Mouse (Mus musculus) gastrocnemius, adult 18-20 months (tissue): ENCODE results near the gene Ptprt. TPM values are rescaled to one million over a fixed set of nuclear protein-coding genes. Genes with fewer than 3 reads are reported as not detected.
A peak's percentile ranks its signal among the peaks of the same experiment; 100 is the strongest.

ENCODE experiments used
- DNase-seq: peaks from one replicate; pipeline ENCODE4 v3.0.0; 2021; ENCODE audit warnings: low spot score
- total RNA-seq, 2 experiments: library from RNA; stranded (reverse); gene quantifications; 2 replicates each; pipeline ENCODE4 v1.2.3; 2021

Gene Ptprt
- total RNA-seq, 2 experiments from 2014 or later: 0.16 to 0.19 TPM

DNA sequence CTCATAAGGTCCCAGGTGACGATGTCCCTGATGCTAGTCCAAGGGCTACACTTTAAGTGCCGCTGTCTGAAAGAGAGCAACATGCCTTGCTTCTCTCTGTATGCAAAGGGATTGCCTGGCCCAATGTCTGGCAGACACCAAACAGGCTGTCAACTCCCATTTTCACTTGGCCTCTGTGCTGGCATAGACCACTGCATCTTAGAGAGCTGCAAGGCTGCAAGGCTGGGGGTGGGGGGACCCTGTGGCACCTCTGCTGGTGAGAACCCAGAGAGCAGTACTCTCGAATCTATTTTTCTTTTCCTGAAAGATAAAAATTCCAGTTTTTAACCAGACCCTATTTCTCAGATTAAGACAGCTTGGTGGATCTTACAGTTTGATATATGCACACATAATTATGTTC, 69.6 kb downstream of the Ptprt start:
- DNase-seq: no peak

DNA sequence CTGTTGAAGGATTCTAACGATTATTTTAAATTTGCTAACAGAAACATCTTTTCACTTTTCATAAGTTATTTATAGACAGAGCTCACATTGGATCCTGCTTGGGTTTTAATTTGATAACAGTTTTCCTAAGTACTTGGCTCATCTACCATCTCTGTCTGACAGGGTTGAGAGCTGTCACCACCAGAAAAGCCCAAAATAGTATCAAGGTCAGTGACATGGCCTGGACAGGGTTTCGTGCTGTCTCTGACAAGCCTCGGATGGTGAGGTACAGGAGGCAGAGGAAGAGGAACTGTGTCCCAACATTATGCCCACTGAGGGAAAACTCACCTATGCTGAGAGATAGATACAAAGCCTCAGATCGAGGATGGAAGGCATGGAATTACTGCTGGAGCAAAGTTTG, 79.3 kb downstream of the Ptprt start:
- no peak for DNase-seq

DNA sequence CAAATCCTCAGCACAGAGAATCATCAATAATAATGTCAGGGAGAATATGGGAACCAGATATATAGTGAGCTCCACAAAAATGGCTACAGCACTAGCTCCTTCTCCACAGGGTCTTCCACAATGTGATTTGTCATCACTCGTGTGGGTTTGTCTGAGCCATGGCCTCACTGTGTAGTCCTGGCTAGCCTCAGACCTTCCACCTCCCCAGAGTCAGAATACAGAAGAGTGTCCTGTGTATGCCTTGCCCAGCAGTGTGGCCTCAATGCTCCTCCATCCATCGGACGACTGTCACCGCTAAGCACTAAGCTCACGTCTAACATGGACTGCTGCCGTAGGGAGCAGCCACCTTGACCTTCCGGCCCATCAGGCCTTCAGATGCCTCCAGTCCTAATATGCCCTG, 83.1 kb downstream of the Ptprt start:
- DNase-seq: no peak

DNA sequence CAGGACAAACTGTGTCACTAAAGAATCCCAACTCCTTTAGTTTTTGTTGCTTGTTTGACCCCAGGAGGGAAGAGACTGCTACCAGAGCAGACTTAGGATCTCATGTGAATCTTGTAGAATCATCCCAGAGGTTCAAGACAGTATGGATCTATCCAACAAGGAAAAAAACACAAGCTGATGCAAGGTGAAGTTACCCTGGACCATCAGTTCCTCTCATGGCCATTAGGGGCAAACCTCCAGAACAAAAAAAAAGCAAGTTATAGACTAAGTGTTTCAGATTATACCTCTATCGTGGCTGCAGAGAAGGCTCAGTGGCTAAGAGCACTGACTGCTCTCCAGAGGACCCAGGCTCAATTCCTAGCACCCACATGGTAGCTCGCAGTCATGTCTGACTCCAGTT, 88.1 kb downstream of the Ptprt start:
- DNase-seq: no peak

DNA sequence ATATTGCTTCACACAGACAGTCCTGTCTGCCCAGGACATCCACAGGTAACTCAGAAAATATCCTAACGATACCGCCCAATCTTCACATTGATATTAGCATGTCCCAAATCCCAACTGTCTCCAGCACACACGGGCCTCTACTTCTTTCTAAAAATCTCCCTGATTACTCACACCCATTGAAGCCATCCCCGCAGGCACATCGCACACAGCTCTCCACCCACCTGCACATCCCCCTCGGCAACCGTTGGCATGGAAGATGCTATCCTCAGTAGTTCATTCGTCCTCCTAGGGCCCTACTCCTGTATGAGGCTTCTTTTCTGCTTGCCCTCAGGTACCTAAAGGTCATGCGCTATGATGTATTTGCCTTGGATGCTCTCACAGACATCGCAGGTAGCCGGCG, 89.9 kb downstream of the Ptprt start:
- DNase-seq: no peak

DNA sequence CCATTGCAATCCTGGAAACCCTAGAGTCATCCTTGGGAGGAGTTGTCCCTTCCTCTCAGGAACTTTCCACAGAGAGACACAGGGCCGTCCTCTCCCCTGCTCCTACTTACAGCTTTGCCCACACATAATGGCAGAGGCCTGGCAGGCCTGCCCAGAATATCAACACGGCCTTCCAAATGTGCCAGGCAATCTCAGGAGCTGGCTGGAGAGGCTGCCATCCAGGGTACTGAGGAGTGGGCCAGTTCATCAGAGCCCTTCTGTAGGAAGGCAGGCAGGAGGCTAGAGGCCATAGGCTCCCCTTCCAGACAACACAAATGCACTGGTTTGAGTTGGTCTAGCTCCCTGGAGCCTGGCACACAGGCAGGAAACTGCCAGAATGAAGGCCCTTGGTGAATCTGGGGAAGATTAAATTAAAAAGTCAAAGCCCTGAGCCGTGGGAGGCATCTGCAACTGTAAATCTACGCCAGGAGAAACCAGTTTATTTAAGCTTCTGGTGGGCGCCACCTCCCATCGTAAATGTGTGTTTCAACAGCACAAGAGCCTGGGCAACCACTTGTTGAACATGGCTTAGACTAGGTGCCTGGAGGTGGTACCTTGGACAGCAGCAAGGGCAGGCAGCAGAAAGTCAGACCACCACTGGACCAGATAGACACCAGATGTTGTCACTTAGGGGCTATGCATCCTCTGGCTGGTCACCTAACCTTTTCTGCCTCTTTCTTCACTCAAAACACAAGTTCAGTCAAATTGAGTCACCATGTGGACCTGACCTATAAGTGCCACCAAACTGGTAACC, 92.4 kb downstream of the Ptprt start:
- DNase-seq: no peak

DNA sequence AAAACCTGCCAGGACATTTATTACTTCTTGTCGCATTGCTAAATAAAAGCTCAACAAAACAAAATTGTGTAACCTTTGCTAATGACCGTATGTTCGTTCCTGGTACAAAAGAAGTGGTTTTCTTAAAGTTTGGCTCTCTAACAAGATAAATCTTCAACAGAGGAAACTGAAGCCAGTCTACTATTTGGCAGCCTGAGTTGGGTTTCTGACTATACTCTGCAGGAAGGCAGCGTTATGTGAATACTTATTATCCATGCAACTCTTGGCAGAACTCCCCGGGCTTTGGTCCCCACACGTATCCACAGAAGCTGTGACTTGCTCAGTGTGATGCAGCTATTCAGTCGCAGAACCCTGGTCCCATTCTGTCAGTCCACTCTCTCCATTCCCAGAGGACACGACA, 112.6 kb downstream of the Ptprt start:
- no peak for DNase-seq

DNA sequence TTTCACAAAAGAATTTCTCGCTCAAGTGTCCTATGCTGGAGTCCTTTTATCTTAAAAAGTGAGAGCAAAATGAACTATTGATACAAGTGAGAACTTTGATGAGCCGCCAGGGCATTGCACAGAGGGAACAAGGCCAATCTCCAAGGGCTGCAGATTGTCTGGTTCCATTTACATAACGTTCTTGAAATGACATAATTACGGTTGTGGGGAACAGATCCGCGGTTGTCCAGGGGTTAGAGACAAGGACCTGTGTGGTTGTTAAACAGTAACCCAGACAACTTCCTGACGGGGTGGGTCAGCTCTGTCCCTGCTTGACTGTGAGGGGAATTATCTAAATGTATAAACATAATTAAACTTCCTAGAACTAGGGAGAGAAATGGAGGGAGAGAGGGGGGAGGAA, 129.3 kb downstream of the Ptprt start:
- no peak for DNase-seq

DNA sequence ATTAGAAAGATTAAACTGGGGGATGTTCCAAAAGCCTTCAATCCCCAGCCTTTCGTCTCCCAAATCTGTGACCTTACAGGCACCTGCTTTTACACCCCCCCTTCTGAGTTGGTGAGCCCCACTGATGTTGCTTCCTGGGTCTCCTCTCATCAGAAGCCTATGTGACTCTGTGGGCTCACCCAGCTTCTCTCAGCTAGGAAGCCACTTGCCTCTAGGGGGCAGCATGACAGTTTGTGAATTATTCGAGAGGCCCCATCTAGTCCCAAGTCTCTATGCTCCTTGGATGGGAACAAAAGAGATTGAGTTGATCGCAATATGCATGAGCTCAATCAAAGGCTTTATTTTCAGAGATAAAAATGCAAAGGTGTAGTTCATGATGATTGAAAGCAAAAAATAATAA, 132.0 kb downstream of the Ptprt start:
- no peak for DNase-seq

DNA sequence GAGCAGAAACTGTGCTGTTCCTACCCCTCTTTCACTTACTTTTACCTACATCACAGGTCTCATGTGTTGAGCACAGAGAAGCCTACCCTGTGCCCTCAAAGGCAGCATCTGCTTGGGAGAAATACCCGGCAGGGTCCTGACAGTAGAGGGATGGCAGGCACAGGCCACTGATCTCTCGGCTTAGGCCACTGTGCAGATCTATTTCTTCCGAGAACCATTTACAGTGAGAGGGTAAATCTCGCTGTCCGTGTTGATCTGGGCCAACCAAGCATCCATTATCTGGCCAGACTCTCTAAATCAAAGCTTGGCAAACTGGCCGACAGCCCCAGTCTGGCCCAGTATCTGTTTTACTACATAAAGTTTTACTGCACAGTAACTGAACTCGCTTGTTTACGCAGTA, 145.0 kb downstream of the Ptprt start:
- no peak for DNase-seq

DNA sequence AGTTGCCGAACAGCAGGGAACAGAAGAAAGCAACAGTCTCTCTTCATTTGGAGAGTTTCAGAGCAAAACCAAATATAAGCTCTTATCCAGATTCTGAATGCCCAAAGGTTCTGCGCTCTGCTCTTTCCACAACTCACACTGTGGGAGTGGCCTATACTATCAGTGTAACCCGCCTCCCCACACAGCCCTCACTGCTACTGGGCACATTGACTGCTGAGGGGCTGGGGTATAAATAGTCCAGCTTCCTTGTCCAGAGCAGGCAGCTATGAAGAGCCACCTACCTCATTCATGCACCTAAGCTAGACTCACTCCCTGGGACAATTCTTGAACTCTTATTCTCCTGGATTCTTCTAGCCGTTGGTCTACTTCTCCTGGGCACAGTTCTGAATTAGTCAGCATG, 147.9 kb downstream of the Ptprt start:
- DNase-seq: no peak

DNA sequence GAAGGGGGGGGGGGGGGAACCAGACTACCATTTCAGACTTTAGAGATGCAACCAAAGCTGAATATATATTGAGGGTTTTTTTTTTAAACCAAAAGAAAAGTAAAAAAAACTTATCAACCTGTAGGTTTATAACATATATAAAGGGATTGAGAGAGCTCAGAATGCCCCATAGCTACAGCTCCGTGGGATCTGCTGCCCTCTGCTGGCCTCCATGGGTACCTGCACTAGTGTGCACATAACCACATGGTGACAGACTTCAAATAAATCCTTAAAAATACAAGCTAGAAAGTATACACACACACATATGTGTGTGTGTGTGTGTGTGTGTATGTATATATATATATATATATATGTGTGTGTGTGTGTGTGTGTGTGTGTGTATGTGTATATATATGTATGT, 148.9 kb downstream of the Ptprt start:
- no peak for DNase-seq

DNA sequence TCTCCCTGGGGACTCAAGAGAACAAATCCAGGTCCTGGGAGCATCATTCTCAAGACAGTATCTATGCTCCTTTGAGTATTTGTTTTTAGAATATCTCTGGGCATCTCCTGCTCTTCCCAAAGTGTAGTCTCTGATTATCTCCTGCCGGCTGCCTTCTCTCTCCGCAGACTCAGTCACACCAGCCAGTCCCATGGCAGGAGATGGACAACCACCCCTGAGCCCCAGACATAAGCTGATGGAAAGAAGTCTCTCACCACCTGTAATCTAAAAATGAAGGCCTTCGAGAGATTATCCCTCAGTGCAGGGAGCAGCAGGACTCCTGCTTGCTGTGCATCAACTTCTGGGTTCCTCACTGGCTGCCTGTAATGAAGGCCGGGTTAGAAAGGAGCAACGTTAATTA, 151.9 kb downstream of the Ptprt start:
- DNase-seq: no peak

DNA sequence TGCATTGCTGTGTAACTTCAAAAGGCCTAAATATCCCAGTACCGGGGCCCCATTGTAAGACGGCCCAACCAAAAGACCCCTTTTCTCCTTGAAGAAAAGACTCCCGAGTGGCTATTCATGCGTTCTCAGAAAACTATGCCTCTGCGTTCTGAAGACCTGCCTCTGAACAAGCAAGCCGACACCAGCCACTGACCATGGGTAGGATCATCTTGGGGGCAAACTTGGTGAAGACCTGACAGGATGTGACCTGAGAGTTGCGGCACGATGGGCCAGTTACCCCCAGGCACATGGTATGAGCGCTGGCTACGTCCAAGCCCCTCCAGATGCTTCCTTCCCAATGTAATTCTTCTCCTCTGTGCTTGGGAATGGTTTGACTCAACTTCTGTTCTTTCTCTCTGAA, 153.3 kb downstream of the Ptprt start:
- DNase-seq: no peak

DNA sequence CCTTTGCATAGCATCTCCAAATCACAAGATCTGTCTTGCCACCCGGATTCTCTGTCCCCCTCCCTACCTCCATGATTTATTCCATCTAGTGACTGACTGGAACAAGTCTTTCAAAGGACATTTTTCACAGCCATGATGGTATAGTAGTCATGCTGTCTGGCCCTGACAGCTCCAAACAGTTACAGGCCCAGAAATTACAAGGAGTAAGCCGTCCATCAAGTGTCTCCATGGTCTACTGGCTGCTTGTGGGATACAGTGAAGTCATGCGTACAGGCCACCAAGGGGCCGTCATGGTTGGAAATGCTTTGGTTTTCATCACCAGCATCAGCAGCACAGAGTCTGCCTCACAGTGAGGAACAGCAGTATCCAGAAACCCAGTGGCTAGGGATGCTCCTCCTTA, 156.1 kb downstream of the Ptprt start:
- no peak for DNase-seq

DNA sequence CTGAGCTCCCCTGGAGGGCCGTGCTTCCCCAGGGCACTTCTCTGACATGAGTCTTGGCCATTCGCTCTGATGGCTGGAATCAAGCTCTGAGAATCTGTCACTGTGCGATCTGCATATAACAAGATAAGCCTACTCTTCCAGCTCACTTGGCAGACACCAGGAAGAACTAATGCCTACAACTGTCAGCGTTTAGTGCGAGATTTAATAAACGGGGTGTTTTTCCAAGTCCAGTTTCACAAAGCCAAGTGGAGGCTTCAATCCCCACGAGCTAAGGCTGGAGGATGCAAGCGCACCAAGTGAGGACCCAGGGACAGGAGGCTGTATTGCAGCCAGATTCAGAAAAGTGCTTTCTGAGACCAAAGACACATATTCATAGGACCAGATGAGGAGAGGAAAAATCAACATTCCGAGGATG, 161.4 kb downstream of the Ptprt start:
- DNase-seq: no peak

DNA sequence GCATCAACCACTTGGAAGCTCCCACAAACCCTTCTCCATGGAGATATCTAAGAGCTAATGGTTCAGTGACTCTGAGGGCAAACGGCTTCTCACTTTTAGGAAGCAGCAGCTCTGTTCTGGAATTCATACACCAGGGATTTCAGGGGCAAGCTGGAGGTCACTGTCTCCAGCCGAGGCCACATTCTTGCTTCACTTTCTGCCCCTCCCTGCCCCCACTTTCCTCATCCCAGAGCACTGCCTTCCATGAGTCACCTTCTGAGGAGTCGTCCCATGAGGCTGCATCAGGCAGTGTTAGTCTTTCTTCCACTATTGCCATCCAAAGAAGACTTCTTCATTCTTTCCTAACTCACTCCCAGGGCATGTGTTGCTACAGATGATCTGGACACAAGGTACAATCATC, 162.8 kb downstream of the Ptprt start:
- DNase-seq: peak; percentile 11

DNA sequence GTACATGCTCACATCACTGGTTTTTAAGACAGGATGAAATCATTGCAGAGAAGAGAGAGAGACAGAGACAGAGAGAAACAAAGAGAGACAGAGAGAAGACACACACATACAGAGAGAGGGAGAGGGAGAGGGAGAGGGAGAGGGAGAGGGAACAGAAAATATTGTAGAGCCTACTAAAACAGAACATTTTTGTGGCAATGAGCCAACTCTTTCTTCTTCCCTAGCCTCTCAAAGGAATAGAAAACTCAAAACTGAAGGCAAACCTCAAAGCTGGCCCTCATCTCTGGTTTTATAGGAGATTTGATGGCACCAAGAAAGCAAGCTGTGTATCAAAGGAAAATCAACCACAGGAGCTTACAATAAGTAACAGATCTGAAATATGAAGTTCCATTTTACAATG, 176.9 kb downstream of the Ptprt start:
- no peak for DNase-seq

DNA sequence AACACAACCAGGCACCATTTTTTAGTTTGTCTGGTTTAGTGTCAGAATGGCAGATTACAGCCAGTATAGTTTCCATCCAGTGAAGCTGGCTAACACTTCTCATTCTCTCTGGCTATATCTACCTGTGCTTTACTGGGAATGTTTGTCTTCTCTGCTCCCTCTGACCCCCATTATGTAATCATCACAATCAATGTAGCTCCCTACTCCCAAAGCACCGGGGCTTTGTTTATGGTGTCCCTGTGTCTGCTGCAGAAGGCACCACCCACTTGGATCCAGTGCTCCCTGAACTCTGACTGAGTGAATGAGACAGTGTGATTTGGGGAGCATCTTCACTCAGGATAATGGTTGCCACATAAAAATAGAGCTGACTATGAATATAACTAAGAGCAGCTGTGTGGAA, 217.8 kb downstream of the Ptprt start:
- DNase-seq: no peak

DNA sequence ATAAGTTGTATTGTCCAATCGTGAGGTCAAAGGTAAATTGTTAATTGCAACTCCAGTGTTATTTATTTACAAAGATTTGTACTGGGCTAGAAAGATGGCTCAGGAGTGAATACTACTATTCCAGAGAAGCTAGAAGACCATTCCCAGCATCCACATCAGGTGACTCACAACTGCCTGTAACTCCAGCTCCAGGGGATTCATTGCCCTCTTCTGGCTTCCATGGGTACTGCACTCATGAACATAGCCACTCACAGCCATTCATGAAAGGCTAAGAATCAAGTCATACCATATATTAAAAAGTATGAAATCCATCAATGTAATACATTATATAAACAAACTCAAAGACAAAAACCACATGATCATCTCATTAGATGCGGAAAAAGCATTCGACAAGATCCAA, 224.3 kb downstream of the Ptprt start:
- DNase-seq: no peak

DNA sequence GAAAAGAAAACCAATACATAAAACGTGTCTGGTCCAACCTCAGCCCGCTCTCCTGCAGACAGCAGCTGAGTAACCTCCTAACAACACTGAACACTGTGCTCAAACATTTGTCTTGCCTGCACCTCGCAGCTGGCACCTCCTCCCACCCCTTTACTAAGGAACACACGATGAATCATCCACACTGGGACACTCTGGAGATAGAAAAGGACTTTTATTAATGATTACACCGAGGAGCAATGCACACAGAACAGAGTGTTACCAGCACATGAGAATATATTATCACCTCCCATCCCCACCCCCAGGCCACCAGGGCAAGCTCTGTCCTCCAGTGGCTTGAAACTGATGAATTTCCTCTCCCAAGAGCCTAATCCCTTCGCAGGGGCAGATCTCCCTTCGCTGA, 230.8 kb downstream of the Ptprt start:
- DNase-seq: no peak

DNA sequence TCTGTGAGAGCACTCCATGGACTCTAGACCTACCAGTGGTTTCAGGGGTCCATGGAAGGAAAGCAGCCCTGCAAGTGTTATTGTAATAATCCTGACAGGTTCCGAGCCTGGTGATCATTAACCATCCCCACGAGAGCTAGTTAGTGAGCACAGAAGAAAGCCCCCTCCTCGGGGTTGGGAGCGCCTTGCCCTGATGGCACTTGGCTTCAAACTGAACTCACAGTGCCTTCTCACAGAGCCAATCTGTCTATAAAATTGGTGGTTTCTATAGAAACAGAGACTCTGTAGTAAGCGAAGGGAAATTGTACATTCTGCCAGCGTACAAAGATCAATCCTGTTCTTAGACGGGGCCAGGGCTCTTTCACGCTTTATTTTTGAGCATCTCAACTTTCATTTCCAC, 234.8 kb downstream of the Ptprt start:
- no peak for DNase-seq

DNA sequence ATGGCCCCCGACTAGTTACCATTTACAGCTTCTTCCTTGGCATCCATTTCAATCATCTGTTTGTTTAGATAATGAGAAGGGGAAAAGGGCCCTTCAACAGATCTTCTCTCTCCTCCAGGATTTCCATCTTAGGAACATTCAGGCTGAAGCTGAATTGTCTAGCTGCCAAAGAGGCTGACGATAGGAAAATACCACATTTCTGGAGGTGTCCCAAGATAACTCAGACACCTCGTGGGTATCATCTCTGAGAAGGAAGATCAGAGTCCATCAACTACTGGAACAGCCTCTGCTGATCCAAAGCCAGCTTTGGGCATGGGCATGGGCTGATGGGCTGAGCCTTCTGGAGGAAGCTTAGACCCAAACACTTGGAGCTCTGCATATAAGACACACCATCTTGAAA, 242.8 kb downstream of the Ptprt start:
- DNase-seq: no peak
